Mouse (Mus musculus): ENCODE measurements around the gene Olfr433.

DNA sequence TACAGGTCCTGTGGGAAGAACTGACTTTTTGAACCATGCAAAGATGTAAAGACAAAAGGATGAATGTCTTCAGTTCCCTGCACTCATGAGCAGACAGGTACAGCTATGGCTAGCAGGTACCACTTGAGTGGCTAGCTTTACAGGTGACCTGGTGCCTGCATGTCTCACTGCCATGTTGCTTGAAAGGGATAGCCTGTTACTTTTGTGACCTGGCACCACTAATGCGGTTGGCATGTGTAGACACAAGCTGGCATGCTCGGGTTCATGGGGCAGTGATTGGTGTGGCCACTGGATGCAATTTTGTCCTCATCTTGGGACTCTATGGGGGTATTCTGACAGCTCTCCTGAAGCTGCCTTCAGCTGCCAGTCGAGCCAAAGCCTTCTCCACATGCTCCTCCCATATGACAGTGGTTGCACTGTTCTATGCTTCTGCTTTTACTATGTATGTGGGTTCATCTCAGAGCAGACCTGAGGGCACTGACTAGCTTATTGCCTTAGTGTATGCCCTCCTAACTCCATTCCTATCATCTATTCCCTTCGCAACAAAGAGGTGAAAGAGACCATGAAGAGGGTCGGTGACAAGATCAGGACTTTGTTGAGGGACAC is 11.5 kb downstream of the Olfr433 start:
- TF ChIP-seq POLR2A (IDR thresholded peaks at IDR 0.05; ENCODE audit: control insufficient read depth, low read depth, low read length) (no peak), CTCF (IDR thresholded peaks at IDR 0.05; ENCODE audit: control insufficient read depth, insufficient read depth, insufficient replicate concordance, low read depth, low read length) (no peak)
